Mouse (Mus musculus) testis, adult 2 months (tissue): ENCODE measurements around the gene Cbx7. TPM values are rescaled to one million over a fixed set of nuclear protein-coding genes. Genes with fewer than 3 reads are reported as not detected.
"Not testable (repeated sequence)": the region's sequence is repeated elsewhere in the genome, so short reads cannot be mapped to it uniquely, and the experiment has no call there.

ENCODE experiments used
- H3K27ac ChIP-seq: fragments of 200-500 bp; 2 replicates; pipeline ENCODE4 v1.5.1; 2012; ENCODE audit warnings: low read depth, low read length; ENCODE audit not compliant: control insufficient read depth, insufficient read depth
- H3K27me3 ChIP-seq: fragments of 200-500 bp; 2 replicates; pipeline ENCODE4 v1.6.1; 2012; ENCODE audit warnings: mild to moderate bottlenecking, low read length, moderate library complexity; ENCODE audit not compliant: control insufficient read depth, insufficient read depth
- H3K36me3 ChIP-seq: fragments of 200-500 bp; 2 replicates; pipeline ENCODE4 v1.6.1; 2012; ENCODE audit warnings: mild to moderate bottlenecking, low read length; ENCODE audit not compliant: control insufficient read depth, insufficient read depth
- H3K4me1 ChIP-seq: fragments of 200-500 bp; 2 replicates; pipeline ENCODE4 v1.6.1; 2012; ENCODE audit warnings: low read length; ENCODE audit not compliant: control insufficient read depth, insufficient read depth
- H3K4me3 ChIP-seq: fragments of 200-500 bp; 2 replicates; pipeline ENCODE4 v1.5.1; 2012; ENCODE audit warnings: low read depth, mild to moderate bottlenecking, low read length, moderate library complexity, mixed read lengths; ENCODE audit not compliant: control insufficient read depth
- CTCF ChIP-seq: fragments of 200-500 bp; IDR thresholded peaks from 2 replicates; pipeline ENCODE4 v1.5.1; 2012; ENCODE audit warnings: low read depth, mild to moderate bottlenecking, inconsistent platforms, low read length, moderate library complexity; ENCODE audit not compliant: control insufficient read depth, insufficient read depth, insufficient replicate concordance
- POLR2A ChIP-seq: fragments of 200-500 bp; IDR thresholded peaks from 2 replicates; pipeline ENCODE4 v1.6.1; 2012; ENCODE audit warnings: low read depth, mild to moderate bottlenecking, inconsistent platforms, low read length, moderate library complexity; ENCODE audit not compliant: control insufficient read depth
- polyA plus RNA-seq: library from polyadenylated mRNA; depleted of rRNA; stranded (reverse); fragments of >200 nt; gene quantifications from 2 replicates; pipeline ENCODE4 v1.2.3, GENCODE M21; 2012

Cbx7 gene
- polyA plus RNA-seq, 1 experiment, result 44.0 TPM

DNA sequence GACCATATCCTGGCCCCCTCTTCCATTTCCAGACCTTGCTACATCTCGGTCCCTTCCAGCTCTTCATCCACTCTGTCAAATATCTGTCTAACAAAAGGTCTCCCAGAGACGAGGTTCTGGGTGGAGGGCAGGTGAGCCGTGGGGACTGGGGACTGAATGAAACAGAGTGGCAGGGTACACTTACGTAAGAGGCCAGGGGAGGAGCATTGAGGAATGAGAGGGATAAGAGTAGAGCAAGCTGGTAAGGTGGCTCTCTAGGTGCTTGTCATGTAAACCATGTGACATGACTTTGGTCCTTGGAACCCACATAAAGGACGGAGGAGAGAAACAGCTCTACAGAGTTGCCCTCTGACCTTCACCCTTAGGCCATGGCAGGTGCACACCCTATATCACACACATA lies 71.9 kb downstream of the Cbx7 start:
- no peaks in the 10 kb centered on the region for H3K4me1 ChIP-seq
- H3K36me3 ChIP-seq, result no peaks in the 10 kb centered on the region
- TF ChIP-seq CTCF (no peak), POLR2A (no peak)
- H3K4me3 ChIP-seq, result no peak overlapping the region
- H3K27me3 ChIP-seq, result no peaks in the 10 kb centered on the region
- H3K27ac ChIP-seq, result no peak overlapping the region

DNA sequence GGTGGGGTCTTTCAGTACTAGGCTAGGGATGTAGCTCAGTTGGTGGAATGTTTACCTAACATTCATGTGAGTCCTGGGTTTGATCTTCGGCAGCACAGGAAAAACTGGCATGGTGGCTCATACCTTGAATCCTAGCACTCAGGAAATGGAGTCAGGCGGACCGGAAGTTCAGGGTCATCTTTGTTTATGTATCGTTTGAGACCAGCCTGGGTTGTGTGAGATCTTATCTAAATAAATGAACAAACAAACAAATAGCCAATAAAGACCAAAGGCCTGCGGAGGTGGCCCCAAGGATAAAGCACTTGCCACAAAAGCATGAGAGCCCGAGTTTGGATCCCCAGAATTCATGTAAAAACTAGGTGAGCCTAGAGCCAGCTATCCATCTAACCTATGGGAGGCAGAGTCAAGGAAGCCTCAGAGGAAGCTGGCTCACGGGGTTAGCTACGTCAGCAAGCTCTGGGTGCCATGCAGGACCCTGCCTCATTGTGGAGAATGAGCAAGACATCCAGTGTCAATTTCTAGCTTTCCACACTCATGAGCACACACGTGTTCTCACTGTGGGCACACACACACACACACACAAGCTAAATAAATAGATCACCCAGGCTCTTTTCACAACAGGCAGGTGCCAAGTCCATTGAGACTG lies 74.7 kb downstream of the Cbx7 start:
- H3K4me3 ChIP-seq, result no peak overlapping the region
- no peak for TF ChIP-seq CTCF
- no peak for TF ChIP-seq POLR2A
- no peak overlapping the region for H3K27ac ChIP-seq

DNA sequence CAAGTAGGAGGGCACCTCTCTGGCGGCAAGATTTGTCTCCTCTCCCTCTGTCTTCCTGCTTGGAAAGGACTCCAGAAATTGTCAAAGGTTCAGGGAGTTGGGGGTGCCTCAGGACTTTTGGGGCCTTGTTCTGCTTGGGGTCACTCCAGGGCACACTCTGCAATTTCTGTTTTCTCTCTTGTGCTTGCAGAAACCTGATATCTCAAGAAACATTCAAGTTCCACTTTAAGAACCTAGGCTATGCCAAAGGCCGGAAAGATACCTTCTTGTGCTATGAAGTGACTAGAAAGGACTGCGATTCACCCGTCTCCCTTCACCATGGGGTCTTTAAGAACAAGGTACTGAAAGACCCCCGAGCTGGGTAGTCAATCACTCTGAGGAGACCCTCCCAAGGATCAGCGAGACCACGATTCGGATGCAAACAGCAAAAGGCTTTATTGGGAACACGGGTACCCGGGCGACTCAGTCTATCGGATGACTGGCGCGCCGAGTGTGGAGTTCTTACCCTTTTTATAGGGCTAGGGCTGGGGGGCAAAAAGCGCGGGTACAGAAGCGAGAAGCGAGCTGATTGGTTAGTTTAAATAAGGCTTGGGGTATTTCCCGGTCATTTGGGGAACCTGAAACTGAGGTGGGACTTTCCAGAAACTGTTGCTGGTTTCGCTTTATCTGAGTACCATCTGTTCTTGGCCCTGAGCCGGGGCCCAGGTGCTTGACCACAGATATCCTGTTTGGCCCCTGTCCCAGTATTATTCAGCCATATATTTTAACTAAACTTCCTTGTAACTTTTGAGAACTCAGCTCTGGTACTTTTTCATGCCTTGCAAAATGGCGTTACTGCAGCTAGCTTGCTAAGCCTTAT lies 75.5 kb downstream of the Cbx7 start:
- not testable (repeated sequence) for H3K4me1 ChIP-seq, H3K27me3 ChIP-seq, H3K36me3 ChIP-seq, H3K4me3 ChIP-seq
- peak overlapping the region; percentile 24 for H3K27ac ChIP-seq

More for the DNA sequence above, 74.7 kb downstream of the Cbx7 start:
- Histone ChIP-seq H3K27me3 (no peaks in the 10 kb centered on the region), H3K4me1 (peaks cover 2% of the 10 kb centered on the region), H3K36me3 (no peaks in the 10 kb centered on the region)

DNA sequence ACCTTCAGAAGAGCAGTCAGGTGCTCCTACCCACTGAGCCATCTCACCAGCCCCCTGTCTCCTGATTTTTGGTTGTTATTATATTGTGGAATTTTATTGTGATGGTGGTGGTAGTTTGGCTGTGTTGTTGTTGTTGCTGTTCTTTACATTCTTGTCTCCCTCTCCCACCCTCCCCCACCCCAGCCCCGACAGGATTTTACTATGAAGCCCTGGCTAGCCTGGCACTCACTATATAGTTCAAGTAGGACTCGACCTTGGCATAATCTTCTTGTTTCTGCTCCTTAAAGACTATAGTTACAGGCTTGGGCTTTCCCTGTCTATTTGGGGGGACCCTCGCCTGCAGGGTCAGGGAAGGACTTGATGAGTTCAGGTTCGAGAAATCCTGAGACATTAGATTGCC lies 76.6 kb downstream of the Cbx7 start:
- H3K4me3 ChIP-seq, result no peak overlapping the region
- H3K27ac ChIP-seq, result no peak overlapping the region
- H3K27me3 ChIP-seq, result no peaks in the 10 kb centered on the region
- peaks cover 2% of the 10 kb centered on the region for H3K4me1 ChIP-seq
- H3K36me3 ChIP-seq, result no peaks in the 10 kb centered on the region
- TF ChIP-seq CTCF (no peak), POLR2A (no peak)

DNA sequence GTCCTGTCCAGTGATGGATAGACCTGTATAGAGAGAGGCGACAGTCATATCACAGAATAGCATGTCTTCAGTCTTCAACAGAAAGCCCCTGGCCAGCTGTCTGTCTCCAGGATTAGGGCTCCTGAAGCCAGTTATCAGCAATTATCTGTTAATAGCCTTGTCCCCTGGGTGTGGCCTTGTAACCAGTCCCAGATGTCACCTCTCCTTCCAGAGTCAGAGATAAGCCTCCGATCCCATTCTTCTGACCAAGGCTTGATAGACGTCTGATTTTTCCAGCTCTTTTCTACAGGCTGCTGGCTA lies 77.1 kb downstream of the Cbx7 start:
- Histone ChIP-seq H3K4me3 (no peak overlapping the region), H3K4me1 (peaks cover 2% of the 10 kb centered on the region), H3K27me3 (no peaks in the 10 kb centered on the region), H3K27ac (peak overlapping the region; percentile 30; the same call in 1 of the 2 replicates), H3K36me3 (no peaks in the 10 kb centered on the region)
- TF ChIP-seq CTCF (no peak), POLR2A (no peak)

DNA sequence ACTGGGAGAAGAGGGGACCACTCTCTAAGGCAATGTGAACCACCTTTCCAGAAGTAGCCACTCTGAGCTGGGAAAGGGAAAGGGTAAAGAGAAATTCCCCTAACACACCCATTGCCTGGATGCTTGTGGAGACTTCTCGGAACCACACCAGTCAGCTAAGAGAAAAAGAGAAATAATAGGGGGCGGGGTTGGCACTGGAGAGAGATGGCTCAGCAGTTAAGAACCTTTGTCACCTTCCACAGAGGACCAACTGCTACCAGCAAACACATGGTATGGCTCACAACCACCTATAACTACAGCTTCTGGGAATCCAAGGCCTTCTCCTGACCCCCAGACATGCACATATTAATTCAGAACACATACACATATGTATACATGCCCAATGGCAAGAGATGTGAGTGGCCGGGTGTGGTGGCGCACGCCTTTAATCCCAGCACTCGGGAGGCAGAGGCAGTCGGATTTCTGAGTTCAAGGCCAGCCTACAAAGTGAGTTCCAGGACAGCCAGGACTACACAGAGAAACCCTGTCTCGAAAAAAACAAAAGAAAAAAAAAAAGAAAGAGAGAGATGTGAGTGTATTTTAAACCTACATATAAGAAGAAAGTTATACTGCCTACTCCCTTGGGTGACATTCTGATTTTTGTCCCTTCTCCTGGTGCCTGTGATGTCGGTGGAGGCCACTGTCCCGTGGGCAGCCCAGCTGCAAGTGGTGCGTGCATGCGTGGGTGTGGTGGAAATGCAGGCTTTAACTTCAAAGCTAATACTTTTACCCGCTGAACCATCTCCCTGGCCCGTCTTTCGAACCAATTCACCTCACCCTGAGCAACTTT lies 77.7 kb downstream of the Cbx7 start:
- Histone ChIP-seq H3K4me3 (no peak overlapping the region; the same call in 1 of the 2 replicates), H3K27me3 (no peaks in the 10 kb centered on the region), H3K36me3 (no peaks in the 10 kb centered on the region), H3K27ac (peak overlapping the region; percentile 30; the same call in 1 of the 2 replicates), H3K4me1 (peaks cover 2% of the 10 kb centered on the region)
- TF ChIP-seq POLR2A (no peak), CTCF (no peak)

DNA sequence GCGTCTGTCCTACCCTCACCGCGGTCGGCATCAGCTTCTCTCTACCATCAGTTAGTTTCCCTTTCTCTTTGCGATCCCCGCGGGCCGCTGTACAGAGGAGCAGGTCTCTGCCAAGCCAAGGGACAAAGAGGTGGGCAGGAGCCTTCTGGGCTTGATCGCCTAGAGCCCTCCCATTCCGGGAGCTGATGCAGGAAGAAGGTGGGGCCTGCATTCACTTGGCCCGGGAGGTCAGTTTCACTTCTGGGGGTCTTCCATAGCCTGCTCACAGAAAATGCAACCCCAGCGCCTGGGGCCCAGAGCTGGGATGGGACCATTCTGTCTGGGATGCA lies 78.7 kb downstream of the Cbx7 start:
- Histone ChIP-seq H3K4me1 (peaks cover 2% of the 10 kb centered on the region), H3K4me3 (peak overlapping the region; percentile 63), H3K36me3 (no peaks in the 10 kb centered on the region), H3K27ac (peak overlapping the region; percentile 18; the same call in 1 of the 2 replicates), H3K27me3 (no peaks in the 10 kb centered on the region)
- peak; percentile 49 for TF ChIP-seq POLR2A
- no peak for TF ChIP-seq CTCF
